23 mouse cellular contexts compared by ENCODE assay signal in genomic region chr16:31707326-31707725, GRCm38 (mm10). TPM values are rescaled to one million over a fixed set of nuclear protein-coding genes. Genes with fewer than 3 reads are reported as not detected.
DNase-seq lines count a peak whose midpoint lies in the region; ATAC-seq and TF ChIP-seq lines count a peak whose summit lies in the region.
"Had no signal": no experiment of that assay in that cellular context is flagged by ENCODE, and none has a peak within 500 bp of the region (broad histone marks: within the 10 kb centered on the region; RNA-seq: fewer than 3 reads in every experiment).

No protein-coding gene starts in this region.

- H3K4me1 ChIP-seq in cerebellum, adult 2 months (ENCODE audit: control insufficient read depth, insufficient read depth, low read length) = peaks cover 9% of the 10 kb centered on the region
- no peaks in the 10 kb centered on the region for H3K4me1 ChIP-seq in midbrain, embryonic 11.5 days (ENCODE audit: control insufficient read depth, insufficient read depth, low read length)
- no peaks in the 10 kb centered on the region for H3K4me1 ChIP-seq in midbrain, embryonic 13.5 days (replicated peaks)
- H3K4me1 ChIP-seq: hindbrain, embryonic 13.5 days had no signal

- DNase-seq in cerebellum, adult 2 months = peak; percentile 48 to 54
- no peak for DNase-seq in cerebellum, postnatal 4 days (ENCODE audit: low spot score in 2 of 2)
- DNase-seq in heart, adult 11 months = peak; percentile 83
- no peak for DNase-seq in heart, adult 9 months (ENCODE audit: low spot score in 2 of 2)
- peak; percentile 43 for DNase-seq in kidney, postnatal 25 days
- DNase-seq in kidney, adult 8-10 months = no peak
- peak; percentile 35 for DNase-seq in midbrain, embryonic 11.5 days (ENCODE audit: low spot score, missing footprints)
- DNase-seq: adrenal gland, adult 8-10 months; adrenal gland, postnatal 25 days; gastrocnemius, postnatal 10 days; gastrocnemius, postnatal 36 days; heart, postnatal 10 days; heart, postnatal 36 days had no signal

- 46% methylated on average over 3 of the region's 3 CpGs for WGBS in cerebellum, adult 2 months
- WGBS in midbrain, embryonic 11.5 days = 77% methylated on average over 3 of the region's 3 CpGs
- 91% methylated on average over 3 of the region's 3 CpGs for WGBS in midbrain, embryonic 13.5 days

- H3K36me3 ChIP-seq in midbrain, embryonic 11.5 days (ENCODE audit: control insufficient read depth, insufficient read depth, low read length) = no peaks in the 10 kb centered on the region
- no peaks in the 10 kb centered on the region for H3K36me3 ChIP-seq in midbrain, embryonic 13.5 days
- H3K36me3 ChIP-seq: heart, embryonic 12.5 days; heart, embryonic 15.5 days; hindbrain, embryonic 10.5 days; hindbrain, embryonic 13.5 days had no signal

- H3K27me3 ChIP-seq in cerebellum, adult 2 months (ENCODE audit: control insufficient read depth, insufficient read depth, low read length) = no peaks in the 10 kb centered on the region
- no peaks in the 10 kb centered on the region for H3K27me3 ChIP-seq in midbrain, embryonic 11.5 days (ENCODE audit: control insufficient read depth, insufficient read depth, low read length)
- H3K27me3 ChIP-seq in midbrain, embryonic 13.5 days = no peaks in the 10 kb centered on the region
- H3K27me3 ChIP-seq: forebrain, embryonic 13.5 days; heart, embryonic 12.5 days; heart, embryonic 15.5 days; hindbrain, embryonic 13.5 days had no signal

- H3K9ac ChIP-seq in midbrain, embryonic 11.5 days (ENCODE audit: low read length) = no peak overlapping the region
- no peak overlapping the region for H3K9ac ChIP-seq in midbrain, embryonic 13.5 days (replicated peaks)
- H3K9ac ChIP-seq: forebrain, embryonic 13.5 days; heart, embryonic 12.5 days; heart, embryonic 15.5 days; hindbrain, embryonic 13.5 days had no signal

- no peak for TF ChIP-seq POLR2A in cerebellum, adult 2 months (IDR thresholded peaks at IDR 0.05; ENCODE audit: borderline replicate concordance, insufficient read depth, low read length)

- no peak for ATAC-seq in midbrain, embryonic 11.5 days (ENCODE audit: low FRiP score)
- no peak for ATAC-seq in midbrain, embryonic 13.5 days
- ATAC-seq: activated CD4-positive, CD25-positive, alpha-beta regulatory T cell, adult 4 months; forebrain, embryonic 13.5 days; forebrain, embryonic 16.5 days; hindbrain, embryonic 16.5 days had no signal

- H3K4me2 ChIP-seq in midbrain, embryonic 11.5 days = no peak overlapping the region
- no peak overlapping the region for H3K4me2 ChIP-seq in midbrain, embryonic 13.5 days (replicated peaks)
- H3K4me2 ChIP-seq: forebrain, embryonic 13.5 days; heart, embryonic 12.5 days; heart, embryonic 15.5 days; hindbrain, embryonic 13.5 days had no signal

- H3K27ac ChIP-seq in cerebellum, adult 2 months (ENCODE audit: insufficient read depth, low read length) = no peak overlapping the region
- H3K27ac ChIP-seq in midbrain, embryonic 11.5 days (ENCODE audit: low read depth, low read length) = no peak overlapping the region
- no peak overlapping the region for H3K27ac ChIP-seq in midbrain, embryonic 13.5 days
- H3K27ac ChIP-seq: forebrain, embryonic 10.5 days; forebrain, embryonic 13.5 days; heart, embryonic 15.5 days; hindbrain, embryonic 10.5 days; hindbrain, embryonic 13.5 days had no signal

- H3K4me3 ChIP-seq in cerebellum, adult 2 months (replicated peaks; ENCODE audit: insufficient read depth, low read depth, low read length) = no peak overlapping the region
- no peak overlapping the region for H3K4me3 ChIP-seq in midbrain, embryonic 11.5 days (ENCODE audit: low read depth, low read length)
- H3K4me3 ChIP-seq in midbrain, embryonic 13.5 days (replicated peaks) = no peak overlapping the region
- H3K4me3 ChIP-seq: forebrain, embryonic 10.5 days; forebrain, embryonic 13.5 days; heart, embryonic 12.5 days; heart, embryonic 15.5 days; hindbrain, embryonic 10.5 days; hindbrain, embryonic 13.5 days had no signal

- no peak for TF ChIP-seq CTCF in cerebellum, adult 2 months (IDR thresholded peaks at IDR 0.05; ENCODE audit: borderline replicate concordance, insufficient read depth, low read depth, low read length)

- no peaks in the 10 kb centered on the region for H3K9me3 ChIP-seq in midbrain, embryonic 11.5 days (ENCODE audit: control insufficient read depth, low read length)
- H3K9me3 ChIP-seq in midbrain, embryonic 13.5 days = no peaks in the 10 kb centered on the region
- H3K9me3 ChIP-seq: forebrain, embryonic 10.5 days; forebrain, embryonic 13.5 days; heart, embryonic 12.5 days; heart, embryonic 15.5 days; hindbrain, embryonic 10.5 days; hindbrain, embryonic 13.5 days had no signal

RNA-seq across cellular contexts. Expression of gene Dlg1, which starts 44.1 kb away (rescaled TPM):
- polyA plus RNA-seq in cerebellum, adult 2 months (2012; rRNA removed) = 82.2 and 85.9 TPM in 2 replicates
- 19.3 and 21.0 TPM in 2 replicates for polyA plus RNA-seq in midbrain, embryonic 11.5 days (2014; fragmentation: Nextera tagmentation; extraction: Ambion mirVana)
- 10.6 and 13.9 TPM in 2 replicates for polyA plus RNA-seq in midbrain, embryonic 13.5 days (2015; fragmentation: Nextera tagmentation; extraction: Ambion mirVana)

Comparison
In these comparisons a context has a peak if more than half of its experiments do, and no peak if none do; other contexts are left out.
1. DNase-seq: peak in cerebellum, adult 2 months (2 of 2), heart, adult 11 months (single experiment), kidney, postnatal 25 days (2 of 2) and midbrain, embryonic 11.5 days (single experiment); none in cerebellum, postnatal 4 days (0 of 2), heart, adult 9 months (0 of 2) and kidney, adult 8-10 months (0 of 2).